In genomic region chr5:134455914-134456423, GRCm38 (mm10) we compare ENCODE assay signal across 8 mouse cellular contexts. TPM values are rescaled to one million over a fixed set of nuclear protein-coding genes. Genes with fewer than 3 reads are reported as not detected.
DNase-seq lines count a peak whose midpoint lies in the region; ATAC-seq and TF ChIP-seq lines count a peak whose summit lies in the region.

No protein-coding gene starts in this region.

- whole genome bisulfite sequencing in forebrain, postnatal 0 days: under 1% methylated on average over 17 of the region's 17 CpGs
- WGBS in intestine, embryonic 16.5 days: under 1% methylated on average over 16 of the region's 17 CpGs
- under 1% methylated on average over 17 of the region's 17 CpGs for WGBS in liver, embryonic 15.5 days (ENCODE audit: insufficient replicate concordance)
- WGBS in neural tube, embryonic 11.5 days: 1% methylated on average over 17 of the region's 17 CpGs

- peaks cover 14% of the 10 kb centered on the region; the same call in 1 of the 2 replicates for H3K4me1 ChIP-seq in forebrain, postnatal 0 days (ENCODE audit: insufficient read depth)
- peaks cover 23% of the 10 kb centered on the region for H3K4me1 ChIP-seq in intestine, embryonic 16.5 days (ENCODE audit: control insufficient read depth, insufficient read depth, low read length)
- peaks cover 36% of the 10 kb centered on the region for H3K4me1 ChIP-seq in liver, embryonic 15.5 days (replicated peaks)
- peaks cover 11% of the 10 kb centered on the region for H3K4me1 ChIP-seq in neural tube, embryonic 11.5 days (ENCODE audit: control insufficient read depth, insufficient read depth, low read length)

- intact Hi-C loops in left cerebral cortex, postnatal 14 days (cut with DNase I): no loop called here

- peak overlapping the region; percentile 88 for H3K4me3 ChIP-seq in forebrain, postnatal 0 days (ENCODE audit: low read depth, low read length)
- peak overlapping the region; percentile 68 for H3K4me3 ChIP-seq in intestine, embryonic 16.5 days (ENCODE audit: low read length)
- H3K4me3 ChIP-seq in liver, embryonic 15.5 days (replicated peaks): peak overlapping the region; percentile 70
- H3K4me3 ChIP-seq in neural tube, embryonic 11.5 days (ENCODE audit: low read depth, low read length): peak overlapping the region; percentile 59

- peak overlapping the region; percentile 98 for H3K9ac ChIP-seq in forebrain, postnatal 0 days
- H3K9ac ChIP-seq in intestine, embryonic 16.5 days (ENCODE audit: low read depth, low read length): peak overlapping the region; percentile 93
- peak overlapping the region; percentile 69 for H3K9ac ChIP-seq in liver, embryonic 15.5 days
- peak overlapping the region; percentile 88 for H3K9ac ChIP-seq in neural tube, embryonic 11.5 days (ENCODE audit: low read length)

- no peaks in the 10 kb centered on the region for H3K27me3 ChIP-seq in forebrain, postnatal 0 days (ENCODE audit: insufficient read depth, low read length)
- no peaks in the 10 kb centered on the region for H3K27me3 ChIP-seq in intestine, embryonic 16.5 days (replicated peaks; ENCODE audit: control insufficient read depth, insufficient read depth, low read length)
- H3K27me3 ChIP-seq in liver, embryonic 15.5 days: no peaks in the 10 kb centered on the region
- H3K27me3 ChIP-seq in neural tube, embryonic 11.5 days (ENCODE audit: control insufficient read depth, insufficient read depth, low read length): no peaks in the 10 kb centered on the region

- H3K4me2 ChIP-seq in forebrain, postnatal 0 days (ENCODE audit: low read depth): peak overlapping the region; percentile 78
- peak overlapping the region; percentile 84 for H3K4me2 ChIP-seq in intestine, embryonic 16.5 days (ENCODE audit: low read depth, low read length)
- peak overlapping the region; percentile 89 for H3K4me2 ChIP-seq in liver, embryonic 15.5 days
- peak overlapping the region; percentile 78 for H3K4me2 ChIP-seq in neural tube, embryonic 11.5 days (ENCODE audit: low read depth)

- ATAC-seq in forebrain, postnatal 0 days: peak; percentile 72
- peak; percentile 67 for ATAC-seq in intestine, embryonic 16.5 days
- peak; percentile 65 for ATAC-seq in liver, embryonic 15.5 days (ENCODE audit: insufficient read depth)
- peak; percentile 70 for ATAC-seq in neural tube, embryonic 11.5 days (ENCODE audit: insufficient read depth, low FRiP score, low TSS enrichment)

- DNase-seq in left cerebral cortex, postnatal 14 days (ENCODE audit: low spot score in 2 of 2): peak; percentile 52 to 64
- DNase-seq in left cerebral cortex, adult 8-10 months (ENCODE audit: low spot score in 2 of 2): no peak
- DNase-seq in cerebellum, adult 18-20 months: peak; percentile 56 to 57
- DNase-seq in forebrain, postnatal 0 days: peak; percentile 74
- DNase-seq in neural tube, embryonic 11.5 days (ENCODE audit: low spot score): peak; percentile 67
- peak; percentile 74 for DNase-seq in thymus, postnatal 4 days

- H3K9me3 ChIP-seq in forebrain, postnatal 0 days (ENCODE audit: low read length): no peaks in the 10 kb centered on the region
- peaks cover 4% of the 10 kb centered on the region; the same call in 1 of the 2 replicates for H3K9me3 ChIP-seq in intestine, embryonic 16.5 days (ENCODE audit: control insufficient read depth, low read length)
- H3K9me3 ChIP-seq in liver, embryonic 15.5 days (replicated peaks): no peaks in the 10 kb centered on the region
- H3K9me3 ChIP-seq in neural tube, embryonic 11.5 days (ENCODE audit: control insufficient read depth, low read length): no peaks in the 10 kb centered on the region

- TF ChIP-seq CTCF in forebrain, postnatal 0 days (IDR thresholded peaks at IDR 0.05; ENCODE audit: low read depth): no peak

- H3K27ac ChIP-seq in forebrain, postnatal 0 days (ENCODE audit: low read depth, low read length): peak overlapping the region; percentile 90
- peak overlapping the region; percentile 94 for H3K27ac ChIP-seq in intestine, embryonic 16.5 days (ENCODE audit: low read length)
- peak overlapping the region; percentile 67; the same call in 1 of the 2 replicates for H3K27ac ChIP-seq in liver, embryonic 15.5 days (replicated peaks)
- peak overlapping the region; percentile 76 for H3K27ac ChIP-seq in neural tube, embryonic 11.5 days (ENCODE audit: low read depth, low read length)

- H3K36me3 ChIP-seq in forebrain, postnatal 0 days (ENCODE audit: insufficient read depth): peaks cover 4% of the 10 kb centered on the region; the same call in 1 of the 2 replicates
- H3K36me3 ChIP-seq in intestine, embryonic 16.5 days (ENCODE audit: control insufficient read depth, insufficient read depth, low read length): peaks cover 7% of the 10 kb centered on the region
- H3K36me3 ChIP-seq in liver, embryonic 15.5 days (replicated peaks): 0 out of 2 replicates have a peak, but pooled peaks cover 5% of the 10 kb centered on the region
- H3K36me3 ChIP-seq in neural tube, embryonic 11.5 days (ENCODE audit: control insufficient read depth, insufficient read depth, low read length): no peaks in the 10 kb centered on the region; the same call in 1 of the 2 replicates

RNA-seq across cellular contexts. Expression of gene Gtf2ird1, which starts 0.5 kb away (rescaled TPM):
- 10 to 100 TPM; 36.4 to 43.8 TPM for total RNA-seq in left cerebral cortex, postnatal 14 days (2021)
- 10 to 100 TPM; 48.9 to 66.4 (median 52.1) TPM for total RNA-seq in left cerebral cortex, adult 8-10 months (2022)
- total RNA-seq in forebrain, postnatal 0 days (2014; rRNA removed): 33.9 and 47.1 TPM in 2 replicates
- 41.2 and 53.6 TPM in 2 replicates for polyA plus RNA-seq in forebrain, postnatal 0 days (2015; fragmentation: Nextera tagmentation; extraction: Ambion mirVana)
- 66.5 and 66.6 TPM in 2 replicates for polyA plus RNA-seq in intestine, embryonic 16.5 days (2015; fragmentation: Nextera tagmentation; extraction: Ambion mirVana)
- polyA plus RNA-seq in liver, embryonic 15.5 days (2015; fragmentation: Nextera tagmentation; extraction: Ambion mirVana): 10.2 and 14.2 TPM in 2 replicates
- 75.6 and 79.9 TPM in 2 replicates for polyA plus RNA-seq in neural tube, embryonic 11.5 days (2014; fragmentation: Nextera tagmentation; extraction: Ambion mirVana)

Comparison
In these comparisons a context has a peak if more than half of its experiments do, and no peak if none do; other contexts are left out.
1. DNase-seq: peak in left cerebral cortex, postnatal 14 days (2 of 2), cerebellum, adult 18-20 months (2 of 2), forebrain, postnatal 0 days (single experiment), neural tube, embryonic 11.5 days (single experiment) and thymus, postnatal 4 days (single experiment); none in left cerebral cortex, adult 8-10 months (0 of 2).
2. Peak in every context shown above with its lines, with median percentiles within 50 percentile points of each other: ATAC-seq, H3K27ac ChIP-seq, H3K4me2 ChIP-seq, H3K4me3 ChIP-seq and H3K9ac ChIP-seq.